Mouse (Mus musculus) gastrocnemius, postnatal 25 days (tissue): ENCODE data around the gene Mrpl12. TPM values are rescaled to one million over a fixed set of nuclear protein-coding genes. Genes with fewer than 3 reads are reported as not detected.

Experiments used
- DNase-seq: peaks from one replicate; pipeline ENCODE4 v3.0.0; 2022
- total RNA-seq, 2 experiments: library from RNA; stranded (reverse); gene quantifications; 1 replicate in 1 of 2; 2 replicates in 1 of 2; pipeline ENCODE4 v1.2.3; 2021

The Mrpl12 gene
- total RNA-seq, 2 experiments from 2014 or later: 156 to 166 TPM

GRCm38 (mm10) chr11:120538485-120538884 is 54.1 kb downstream of the Mrpl12 start:
- DNase-seq: peak; percentile 83

Other genes with a start within 250 kb of the Mrpl12 start
- gene Actg1, start 136.1 kb upstream of the Mrpl12 start, total RNA-seq: 100 to 1,000 TPM; 236 to 249 TPM
- gene Fscn2, start 123.1 kb upstream of the Mrpl12 start, total RNA-seq: under 1 TPM; 0.29 to 0.31 TPM
- gene Faap100, start 105.8 kb upstream of the Mrpl12 start, total RNA-seq: 10 to 100 TPM; 14.0 to 16.5 TPM
- gene Nploc4, start 46.9 kb upstream of the Mrpl12 start, total RNA-seq: 10 to 100 TPM; 67.9 to 72.7 TPM
- 1 to 10 TPM in 1 of 2 experiments, under 1 TPM in 1; 0.54 to 1.1 TPM for gene Tspan10, start 42.0 kb upstream of the Mrpl12 start, total RNA-seq
- gene Pde6g, start 31.1 kb upstream of the Mrpl12 start, total RNA-seq: under 1 TPM in 1 of 2 experiments, not detected in 1; 0.83 TPM
- 10 to 100 TPM; 23.3 to 25.0 TPM for gene Oxld1, start 26.5 kb upstream of the Mrpl12 start, total RNA-seq
- gene Ccdc137, start 26.5 kb upstream of the Mrpl12 start, total RNA-seq: 1 to 10 TPM; 5.8 to 7.6 TPM
- 1 to 10 TPM; 5.2 to 9.1 TPM for gene Arl16, start 17.0 kb upstream of the Mrpl12 start, total RNA-seq
- gene Slc25a10, start 7.2 kb downstream of the Mrpl12 start, total RNA-seq: 1 to 10 TPM; 3.2 to 8.7 TPM
- under 1 TPM in 1 of 2 experiments, not detected in 1; 0.31 TPM for gene Gcgr, start 46.1 kb downstream of the Mrpl12 start, total RNA-seq
- gene Mcrip1, start 65.1 kb downstream of the Mrpl12 start, total RNA-seq: 10 to 100 TPM; 21.4 to 23.7 TPM
- 100 to 1,000 TPM in 1 of 2 experiments, 10 to 100 TPM in 1; 92.3 to 377 TPM for gene Ppp1r27, start 66.5 kb downstream of the Mrpl12 start, total RNA-seq
- gene P4hb, start 88.6 kb downstream of the Mrpl12 start, total RNA-seq: 100 to 1,000 TPM; 192 to 198 TPM
- 10 to 100 TPM; 80.1 to 95.2 TPM for gene Arhgdia, start 97.0 kb downstream of the Mrpl12 start, total RNA-seq
- gene Alyref, start 113.8 kb downstream of the Mrpl12 start, total RNA-seq: 10 to 100 TPM; 39.1 to 40.5 TPM
- 10 to 100 TPM; 50.7 to 51.6 TPM for gene Anapc11, start 113.8 kb downstream of the Mrpl12 start, total RNA-seq
- gene Npb, start 123.9 kb downstream of the Mrpl12 start, total RNA-seq: not detected
- 10 to 100 TPM; 30.7 to 34.7 TPM for gene Pcyt2, start 133.3 kb downstream of the Mrpl12 start, total RNA-seq
- 1 to 10 TPM; 4.3 to 7.2 TPM for gene Sirt7, start 140.6 kb downstream of the Mrpl12 start, total RNA-seq
- gene Mafg, start 149.0 kb downstream of the Mrpl12 start, total RNA-seq: 10 to 100 TPM; 41.8 to 47.1 TPM
- 1 to 10 TPM; 6.7 to 6.8 TPM for gene Pycr1, start 159.2 kb downstream of the Mrpl12 start, total RNA-seq
- 100 to 1,000 TPM; 121 to 134 TPM for gene Myadml2, start 163.5 kb downstream of the Mrpl12 start, total RNA-seq
- under 1 TPM in 1 of 2 experiments, not detected in 1; 0.18 TPM for gene Notum, start 176.6 kb downstream of the Mrpl12 start, total RNA-seq
- gene Aspscr1, start 188.4 kb downstream of the Mrpl12 start, total RNA-seq: 10 to 100 TPM; 25.8 to 28.8 TPM
- gene Cenpx, start 229.1 kb downstream of the Mrpl12 start, total RNA-seq: 10 to 100 TPM; 25.4 to 32.7 TPM
- 1 to 10 TPM; 4.0 to 4.3 TPM for gene Lrrc45, start 229.3 kb downstream of the Mrpl12 start, total RNA-seq
- 1 to 10 TPM; 1.2 TPM for gene Rac3, start 236.9 kb downstream of the Mrpl12 start, total RNA-seq
- gene Dcxr, start 242.7 kb downstream of the Mrpl12 start, total RNA-seq: 1 to 10 TPM; 5.8 to 6.0 TPM
- gene Cbr2, start 247.5 kb downstream of the Mrpl12 start, total RNA-seq: 10 to 100 TPM in 1 of 2 experiments, 1 to 10 TPM in 1; 9.6 to 16.9 TPM